Mouse (Mus musculus) fibroblast of lung, adult 2 months (primary cell): Measurements from ENCODE around the gene Dynlt1a.
"Not testable (repeated sequence)": the region's sequence is repeated elsewhere in the genome, so short reads cannot be mapped to it uniquely, and the experiment has no call there.

Experiments
- DNase-seq: peaks from one replicate; pipeline ENCODE4 v3.0.0-alpha.2; 2011; ENCODE audit warnings: low read depth

Gene Dynlt1a

DNA sequence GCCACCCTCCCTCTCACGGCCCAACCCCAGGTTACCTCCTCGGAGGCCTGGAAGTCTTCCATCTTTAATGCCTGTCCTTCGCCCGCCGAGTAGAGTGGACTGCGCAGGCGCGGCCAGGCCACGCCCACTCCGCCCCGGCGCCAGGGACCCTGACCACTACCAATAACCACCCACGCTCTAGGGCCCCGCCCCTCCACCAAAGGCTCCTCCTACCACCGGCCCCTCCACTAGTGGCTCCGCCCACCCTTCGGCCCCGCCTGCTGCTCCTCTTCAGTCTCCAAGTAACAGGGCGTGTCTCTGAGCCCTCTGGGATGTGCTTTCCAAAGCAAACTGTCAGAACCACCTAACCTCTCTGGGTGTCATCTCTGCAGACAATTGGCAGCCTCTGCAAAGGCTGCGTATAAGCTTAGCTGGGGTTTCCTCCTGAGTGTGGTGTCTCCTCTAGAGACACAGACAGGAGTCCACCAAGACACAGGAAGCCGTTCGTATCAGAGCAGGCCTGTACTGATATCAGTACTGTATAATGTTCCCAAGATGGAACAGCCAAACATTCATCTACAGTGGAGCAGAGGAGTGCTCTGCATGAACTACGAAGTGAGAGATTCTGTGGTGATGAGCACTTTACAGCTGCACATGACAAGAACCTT lies at the start of gene Dynlt1a:
Dynlt1a (minus strand) TSS at position 162 of the 647 bp plus-strand sequence.
- DNase-seq, result peak; percentile 47

DNA sequence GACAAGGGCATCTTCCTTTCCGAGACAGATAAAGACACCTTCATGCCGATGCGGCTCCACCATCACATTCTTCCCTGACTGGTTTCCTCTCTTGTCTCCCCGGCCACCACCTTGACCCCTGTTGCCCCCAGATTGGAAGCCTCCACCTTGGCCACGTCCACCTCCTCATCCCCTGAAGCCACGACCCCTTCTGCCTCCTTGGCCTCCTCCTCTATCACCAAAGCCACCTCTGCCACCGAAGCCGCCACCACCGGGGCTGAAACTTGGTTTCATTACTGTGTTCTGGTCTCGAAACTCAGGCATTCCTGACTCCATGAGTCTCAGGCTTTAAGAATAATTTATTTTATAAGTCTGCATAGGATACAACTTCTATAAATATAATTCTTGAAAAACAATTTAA lies 38.0 kb upstream of the Dynlt1a start:
- DNase-seq, result not testable (repeated sequence)

DNA sequence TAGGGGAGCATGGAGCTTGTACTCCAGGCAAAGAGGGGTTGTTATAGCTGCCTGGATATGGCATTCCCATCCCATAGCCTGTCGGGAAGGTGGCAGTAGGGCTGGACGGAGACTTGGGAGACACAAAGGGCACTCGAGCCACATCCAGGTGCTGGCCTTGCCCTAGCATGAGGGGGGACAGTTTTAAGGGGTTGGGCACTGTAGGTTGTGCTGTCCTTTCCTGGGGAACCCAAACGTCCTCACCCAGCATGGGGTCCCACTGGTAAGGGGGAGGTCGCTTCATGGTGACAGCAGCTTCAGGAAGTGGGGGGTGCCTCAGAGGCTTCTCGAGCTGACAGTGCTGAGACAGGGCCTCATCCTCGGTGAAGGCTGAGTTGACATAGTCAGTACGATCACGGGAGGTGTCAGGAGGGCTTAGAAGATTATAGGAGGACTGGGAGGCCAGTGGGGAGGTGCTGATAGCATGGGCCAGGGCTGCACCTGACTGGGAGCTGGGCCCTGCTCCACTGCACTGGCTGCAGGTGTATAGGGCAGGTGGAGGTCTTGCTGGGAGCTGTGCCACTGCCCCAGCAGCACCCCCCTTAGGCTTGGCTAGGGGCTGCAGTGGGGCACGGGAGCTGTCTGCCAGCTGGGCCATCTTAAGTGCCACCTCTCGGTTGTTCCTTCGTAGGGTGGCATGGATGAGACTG lies 25.4 kb upstream of the Dynlt1a start:
- not testable (repeated sequence) for DNase-seq

DNA sequence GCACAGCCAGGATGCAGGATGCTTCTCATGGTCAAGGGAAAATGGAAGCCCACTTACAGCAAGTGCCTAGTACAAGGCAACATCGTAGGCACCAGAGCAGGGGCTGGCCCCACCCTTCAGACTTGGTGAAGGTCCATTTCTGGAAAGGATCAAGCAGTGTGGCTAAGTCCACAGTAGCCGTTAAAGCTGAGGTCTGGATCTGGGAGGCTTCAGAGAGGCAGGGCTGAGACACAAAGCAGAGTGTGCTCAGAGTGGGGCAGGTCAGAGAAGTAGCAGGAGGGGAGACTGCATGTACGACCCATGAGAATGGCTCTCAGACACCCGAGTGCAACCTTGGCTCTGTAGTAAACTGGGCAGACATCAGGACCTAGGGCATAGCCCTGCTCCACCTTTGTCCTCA lies 11.7 kb upstream of the Dynlt1a start:
- not testable (repeated sequence) for DNase-seq

DNA sequence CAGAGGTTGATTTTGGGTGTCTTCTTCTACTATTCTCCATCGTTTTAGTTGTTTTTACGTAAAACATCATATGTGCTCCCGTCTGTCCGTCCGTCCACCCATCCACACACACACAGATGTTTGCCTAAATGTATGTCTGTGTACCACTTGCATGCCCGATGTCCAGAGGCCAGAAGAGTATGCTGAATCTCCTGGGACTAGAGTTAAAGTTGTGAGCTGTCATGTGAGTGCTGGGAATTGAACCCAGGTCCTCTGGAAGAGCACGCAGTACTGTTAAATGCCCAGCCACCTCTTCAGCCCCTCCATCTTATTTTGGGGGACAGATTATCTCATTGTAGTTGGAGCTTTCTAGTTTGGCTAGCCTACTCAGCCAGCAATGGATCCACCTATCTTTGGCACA lies 10.3 kb upstream of the Dynlt1a start:
- not testable (repeated sequence) for DNase-seq

DNA sequence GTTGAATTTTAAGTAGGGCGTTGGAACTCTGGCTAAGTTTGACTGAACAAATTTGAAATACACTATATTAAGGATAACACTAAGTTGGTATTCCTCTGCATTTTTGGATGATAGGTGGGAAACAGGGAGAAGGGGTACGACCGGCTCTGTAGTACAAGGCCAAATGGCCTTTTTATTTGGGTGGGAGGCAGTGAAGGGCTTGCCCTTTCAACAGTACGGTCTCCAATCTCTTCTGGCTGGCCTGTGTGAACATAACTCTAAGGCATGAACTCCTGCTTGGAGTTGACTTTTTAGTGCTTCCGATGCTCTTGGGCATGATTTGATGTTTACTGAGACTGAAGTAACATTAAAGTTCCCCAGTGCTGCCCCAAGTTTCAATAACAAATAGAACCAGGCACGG lies 8.2 kb upstream of the Dynlt1a start:
- DNase-seq, result not testable (repeated sequence)

DNA sequence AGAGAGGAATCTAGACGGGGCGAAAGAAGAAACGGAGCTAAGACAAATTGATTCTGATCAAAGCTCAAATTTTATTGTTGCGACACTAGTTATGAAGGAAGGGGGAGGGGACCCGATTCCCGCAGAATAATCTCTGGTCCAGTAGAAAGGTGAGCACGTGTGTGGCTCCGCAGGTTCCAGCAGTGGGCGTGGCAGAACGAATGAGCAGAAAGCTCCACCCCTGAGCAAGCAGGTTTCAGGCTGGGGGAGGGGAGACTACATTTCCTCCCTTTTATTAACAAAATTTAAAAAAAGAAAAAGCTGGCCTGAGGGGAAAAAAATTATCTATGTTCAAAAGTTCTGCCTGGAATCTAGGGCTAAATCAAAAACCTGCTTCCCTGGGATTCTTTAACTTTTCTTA lies 7.7 kb upstream of the Dynlt1a start:
- not testable (repeated sequence) for DNase-seq

DNA sequence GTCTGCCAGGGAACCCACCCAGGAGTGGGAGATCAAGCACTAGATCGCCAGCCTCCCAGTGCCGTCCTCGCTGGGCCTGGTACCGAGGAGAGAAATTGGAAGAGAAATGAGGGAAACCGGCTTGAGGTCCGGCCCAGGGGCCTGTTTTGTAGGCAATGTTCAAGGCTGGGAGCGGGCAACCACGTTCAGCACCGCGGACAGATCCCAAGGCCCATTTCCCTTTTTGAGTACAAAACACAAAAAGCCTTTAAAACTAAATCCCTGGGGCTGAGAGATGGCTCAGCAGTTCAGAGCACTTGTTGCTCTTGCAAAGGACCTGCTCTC lies 4.4 kb upstream of the Dynlt1a start:
- not testable (repeated sequence) for DNase-seq

DNA sequence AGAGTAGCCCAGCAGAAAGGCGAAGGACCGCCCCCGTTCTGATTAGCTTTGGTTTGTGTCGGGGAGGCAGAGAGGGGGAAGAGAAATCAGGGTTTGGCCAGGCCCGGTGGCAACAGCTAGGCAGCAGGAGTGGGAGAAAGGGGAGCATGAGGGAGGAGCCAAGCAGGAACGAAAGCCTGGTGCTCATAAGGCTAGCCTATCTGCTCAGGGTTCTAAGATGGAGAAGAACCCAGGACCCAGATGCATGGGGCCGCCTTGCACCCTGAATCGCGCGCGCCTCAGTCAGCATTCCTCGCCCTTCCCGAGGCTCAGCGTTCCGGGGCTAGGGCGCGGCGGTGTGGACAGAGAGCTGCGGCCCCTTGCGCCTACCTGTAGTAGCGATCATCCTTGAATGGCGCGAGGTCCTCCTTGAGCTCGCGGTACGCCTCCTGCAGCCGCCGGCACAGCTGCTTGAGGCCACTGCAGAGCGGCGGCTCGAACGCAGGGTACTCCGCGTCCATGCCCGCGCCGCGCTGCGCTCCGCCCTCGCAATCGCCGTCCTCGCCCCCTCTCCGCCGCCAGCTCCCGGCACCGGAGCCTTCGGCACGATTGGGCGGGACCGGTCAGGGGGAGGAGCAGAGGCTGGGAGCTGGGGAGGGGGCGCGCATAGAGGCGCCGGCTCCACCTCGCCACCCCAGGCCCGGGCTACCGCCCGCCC lies 3.9 kb upstream of the Dynlt1a start:
- DNase-seq, result not testable (repeated sequence)

DNA sequence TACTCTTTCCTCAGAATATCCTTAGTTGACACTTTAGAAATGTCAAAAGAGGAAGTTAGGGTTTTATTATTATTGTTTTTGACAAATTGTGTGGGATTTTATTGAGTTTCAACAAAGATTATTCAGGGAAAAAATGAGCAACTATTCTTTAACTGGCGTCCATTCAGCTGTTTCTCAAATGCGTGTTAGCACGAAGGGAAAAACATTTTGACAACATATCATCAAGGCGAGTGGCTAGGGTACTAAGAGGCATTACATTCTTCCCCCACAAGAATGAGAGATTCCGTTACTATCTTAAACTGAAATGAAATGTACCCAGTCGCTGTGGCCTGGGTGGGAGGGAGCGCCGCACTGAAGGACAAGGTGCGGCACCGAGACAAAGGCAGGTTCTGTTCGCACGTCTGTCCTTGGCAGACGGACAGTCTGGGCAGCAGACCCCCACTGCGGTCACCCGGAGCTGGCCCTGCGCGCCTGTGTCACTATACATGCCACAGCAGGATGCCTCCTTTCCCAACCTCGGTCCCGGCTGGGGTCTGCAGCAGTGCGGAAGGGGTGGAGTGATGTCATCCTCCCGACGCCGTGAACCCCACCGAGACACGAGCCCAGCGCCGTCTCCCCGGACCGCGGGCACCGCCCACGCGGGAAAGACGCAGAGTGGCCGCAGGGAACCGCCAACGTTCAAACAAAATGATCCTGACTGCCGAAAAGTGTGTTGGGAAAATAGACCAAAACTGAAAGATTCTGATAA lies 747 bp downstream of the Dynlt1a start:
- not testable (repeated sequence) for DNase-seq

DNA sequence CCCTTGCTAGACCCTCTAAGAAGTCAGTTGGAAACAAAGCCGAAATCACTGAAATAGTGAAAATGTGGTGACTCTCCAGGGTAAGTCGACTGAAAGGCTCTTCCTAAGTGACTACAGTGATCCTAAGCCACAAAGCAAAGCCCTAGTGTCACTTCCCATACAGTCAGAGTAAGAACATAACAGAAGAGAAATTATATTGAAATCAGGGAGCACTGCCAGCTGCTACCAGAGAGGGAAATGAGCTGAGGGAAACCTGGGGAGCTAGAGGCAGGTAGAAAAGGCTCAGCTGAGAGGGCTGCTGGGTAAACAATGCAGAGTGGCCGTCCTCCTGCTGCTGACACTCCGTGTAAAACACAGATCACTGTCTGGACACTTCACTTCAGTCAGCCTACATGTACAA lies 1.6 kb downstream of the Dynlt1a start:
- DNase-seq, result not testable (repeated sequence)

DNA sequence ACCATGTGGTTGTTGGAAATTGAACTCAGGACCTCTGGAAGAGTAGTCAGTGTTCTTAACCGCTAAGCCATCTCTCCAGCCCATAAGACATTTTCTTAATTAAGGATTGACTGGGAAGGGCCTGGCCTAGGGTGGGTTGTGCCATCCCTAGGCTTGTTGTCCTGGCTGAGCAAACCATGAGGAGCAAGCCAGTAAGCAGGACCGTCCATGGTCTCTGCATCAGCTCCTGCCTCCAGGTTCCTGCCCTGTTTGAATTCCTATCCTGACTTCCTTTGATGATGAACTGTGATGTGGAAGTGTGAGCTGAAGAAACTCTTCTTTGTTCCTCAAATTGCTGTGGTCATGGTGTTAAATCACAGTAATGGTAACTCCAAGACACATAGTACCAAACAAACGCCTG lies 2.8 kb downstream of the Dynlt1a start:
- DNase-seq, result not testable (repeated sequence)

DNA sequence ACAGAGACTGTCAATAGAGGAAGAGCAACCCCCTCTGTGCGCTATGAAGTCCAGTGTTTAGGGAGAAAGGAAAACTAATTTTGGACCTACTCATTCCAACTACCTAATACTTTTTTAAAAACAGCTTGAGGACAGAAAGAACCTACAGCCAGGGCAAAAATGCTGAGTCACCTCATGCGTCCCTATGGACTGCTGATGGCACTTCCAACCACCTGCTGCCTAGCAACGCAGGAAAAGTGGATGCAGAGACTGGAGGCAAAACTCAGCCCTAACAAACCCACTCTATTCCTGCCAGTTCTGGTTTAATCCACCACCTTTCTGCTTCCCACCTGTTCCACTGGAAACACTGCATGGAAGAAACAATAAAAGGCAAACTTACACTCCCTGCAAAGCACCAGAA lies 4.5 kb downstream of the Dynlt1a start:
- not testable (repeated sequence) for DNase-seq

DNA sequence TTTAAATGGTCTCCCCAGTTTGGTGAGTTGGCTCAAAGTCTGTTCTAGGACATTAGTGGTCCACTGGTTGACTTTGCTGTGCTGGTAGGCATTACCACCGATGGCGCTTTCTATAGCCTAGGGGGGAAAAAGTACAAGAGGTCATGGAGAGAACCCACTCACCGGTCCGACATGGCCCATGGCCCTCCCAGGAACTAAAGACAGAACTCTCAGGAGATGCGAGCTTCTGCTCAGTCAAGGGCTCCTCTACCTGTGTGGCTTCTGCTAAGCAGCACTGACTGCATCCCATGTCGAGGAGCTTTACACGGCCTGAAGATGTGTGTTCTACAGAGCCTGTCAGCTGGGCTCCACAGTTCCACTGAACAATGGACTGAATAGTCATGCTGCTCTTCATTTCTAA lies 5.6 kb downstream of the Dynlt1a start:
- DNase-seq, result not testable (repeated sequence)

DNA sequence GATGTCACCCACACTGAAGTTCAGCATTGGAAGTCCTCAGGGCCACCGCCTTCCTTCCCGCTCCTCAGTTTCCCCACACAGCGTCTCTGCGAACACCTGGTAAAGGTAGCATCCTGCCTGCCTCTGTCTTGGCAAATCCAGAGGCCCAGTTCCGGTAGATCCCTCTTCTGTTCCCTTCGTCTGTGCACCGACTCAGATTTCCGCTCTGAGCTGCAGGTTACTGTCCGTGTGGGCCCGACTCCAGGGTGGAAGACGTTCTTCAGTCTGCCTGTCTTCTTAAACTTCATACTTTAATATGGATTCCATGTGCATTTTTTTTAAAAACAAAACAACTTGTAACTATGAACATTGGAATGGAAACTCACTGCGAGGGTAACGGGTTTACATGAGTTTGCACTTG lies 10.8 kb downstream of the Dynlt1a start:
- not testable (repeated sequence) for DNase-seq

DNA sequence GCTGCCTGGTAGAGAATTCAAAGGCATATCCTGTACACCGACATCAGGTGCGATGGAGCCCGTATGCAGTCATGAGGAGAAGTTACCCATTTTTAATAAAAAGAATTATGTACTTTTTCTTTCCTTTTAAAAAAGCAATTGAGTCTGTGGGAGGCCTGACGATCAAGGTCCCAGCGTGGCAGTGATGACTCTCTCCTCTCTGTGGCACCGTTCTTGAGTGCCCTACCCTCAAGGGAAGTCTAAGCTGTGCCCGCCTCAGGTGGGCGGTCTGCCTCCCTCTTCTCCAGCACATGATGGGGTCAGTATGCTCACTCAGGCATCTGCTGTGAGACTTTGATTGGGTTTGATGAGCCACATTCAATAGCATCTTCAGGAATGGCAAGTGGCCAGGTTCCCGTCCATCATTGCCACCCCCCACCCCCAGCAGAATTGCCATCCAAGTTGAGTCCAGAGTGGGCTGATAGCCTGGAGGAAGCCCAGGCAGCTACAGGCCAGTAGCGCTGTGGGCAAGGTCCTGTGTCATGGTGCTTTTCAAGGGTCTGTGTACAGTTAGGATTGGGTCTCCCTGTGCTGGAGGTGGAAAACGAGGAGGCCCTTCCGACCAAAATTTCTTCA lies 11.5 kb downstream of the Dynlt1a start:
- DNase-seq, result not testable (repeated sequence)

DNA sequence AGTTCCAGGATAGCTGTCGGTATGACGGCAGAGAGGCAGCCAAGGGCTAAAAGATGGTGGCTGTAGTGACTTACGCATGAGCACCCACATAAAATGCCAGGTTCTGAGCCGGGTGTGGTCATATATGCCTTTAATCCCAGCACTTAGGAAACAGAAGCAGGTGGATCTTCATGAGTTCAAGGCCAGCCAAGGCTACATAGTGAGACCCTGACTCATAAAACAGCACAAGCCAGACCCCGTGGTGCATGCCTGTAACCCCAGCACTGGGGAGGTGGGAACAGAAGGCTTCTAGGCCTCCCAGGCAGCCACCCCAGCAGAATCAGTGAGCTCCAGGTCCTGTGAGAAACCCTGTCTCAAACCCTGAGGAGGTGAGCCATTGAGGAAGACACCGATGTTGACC lies 12.4 kb downstream of the Dynlt1a start:
- not testable (repeated sequence) for DNase-seq

DNA sequence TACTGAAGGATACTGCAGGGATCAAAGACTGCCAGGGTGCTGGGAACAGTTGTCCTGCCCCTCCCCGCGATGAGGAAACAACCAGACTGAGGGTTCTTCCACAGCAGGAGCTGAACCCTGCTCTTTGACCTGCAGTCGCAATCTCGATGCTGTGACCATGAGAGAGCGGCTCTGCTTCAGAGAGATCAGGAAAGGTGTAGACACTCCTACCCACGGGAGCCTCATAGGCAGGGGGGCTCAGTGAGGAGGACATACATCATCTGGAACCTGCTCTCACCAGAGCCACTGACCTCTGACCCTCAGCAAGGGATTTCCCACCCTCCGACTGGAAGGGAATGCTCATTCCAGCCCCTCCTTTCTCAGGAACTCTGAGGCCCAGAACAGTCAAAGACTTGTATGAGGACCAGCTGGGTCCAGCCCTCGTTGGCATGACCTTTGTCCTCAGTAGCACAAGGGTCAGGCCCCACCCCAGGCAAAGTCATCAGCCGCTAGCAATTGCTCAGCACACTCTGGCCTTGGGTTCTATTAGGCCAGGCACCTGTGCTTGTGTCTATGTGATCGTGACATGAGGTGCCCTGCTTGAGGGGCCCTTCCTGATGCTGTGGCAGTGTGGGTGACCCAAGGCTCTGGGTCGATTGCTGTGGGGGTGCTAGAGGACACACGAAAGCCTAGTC lies 17.0 kb downstream of the Dynlt1a start:
- DNase-seq, result not testable (repeated sequence)

DNA sequence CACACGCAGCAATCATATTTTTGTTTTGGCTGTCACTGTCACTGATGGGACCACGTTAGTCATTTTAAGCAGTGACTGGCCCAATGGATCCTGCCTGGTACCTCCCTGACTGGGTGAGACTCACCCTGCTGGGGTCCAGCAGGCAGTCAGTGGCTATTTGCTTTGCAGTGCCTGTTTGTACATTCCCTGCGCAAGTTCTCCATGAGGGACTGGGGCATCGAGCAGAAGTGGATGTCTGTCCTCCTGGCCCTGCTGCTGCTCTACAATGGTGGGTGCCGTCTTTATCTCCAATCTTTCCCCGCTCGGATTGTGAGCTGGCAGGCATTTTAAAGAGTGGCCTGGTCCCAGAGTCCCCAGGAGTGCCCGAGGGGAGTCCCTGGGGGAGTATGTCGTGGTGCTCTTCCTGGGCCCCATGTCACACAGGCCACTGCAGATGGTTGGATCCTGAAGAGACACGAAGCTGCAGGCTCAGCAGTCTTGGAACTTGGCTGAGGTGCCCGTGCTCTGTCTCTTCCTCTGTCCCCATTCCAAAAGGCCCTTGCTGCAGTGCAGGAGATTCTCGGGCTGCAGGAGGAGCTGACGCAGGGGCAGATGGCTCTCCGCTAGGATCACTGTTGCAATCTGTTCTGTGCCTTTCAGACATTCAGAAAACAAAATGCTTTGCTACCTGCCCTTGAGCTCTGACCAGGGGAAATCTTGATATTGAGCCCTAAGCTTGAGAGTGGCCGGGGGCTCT lies 20.1 kb downstream of the Dynlt1a start:
- DNase-seq, result not testable (repeated sequence)

DNA sequence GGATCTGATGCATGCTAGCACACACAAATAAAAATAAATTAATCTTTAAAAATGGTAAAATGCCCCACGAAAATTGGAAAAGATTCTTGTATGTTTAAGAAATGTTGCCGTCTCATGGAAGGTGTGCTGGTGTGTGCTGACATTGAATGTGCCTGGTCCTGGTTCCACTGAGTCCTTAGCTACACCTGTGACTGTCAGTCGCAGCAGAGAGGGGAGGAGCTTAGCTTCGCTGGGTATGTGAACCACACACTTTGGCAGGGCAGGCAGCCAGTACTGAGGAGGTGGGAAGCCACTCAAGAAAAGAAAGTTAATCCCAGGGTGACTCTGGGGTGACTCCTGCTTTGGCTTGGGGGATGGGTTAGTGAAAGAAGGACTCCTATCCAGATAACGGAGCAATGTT lies 23.4 kb downstream of the Dynlt1a start:
- DNase-seq, result not testable (repeated sequence)

DNA sequence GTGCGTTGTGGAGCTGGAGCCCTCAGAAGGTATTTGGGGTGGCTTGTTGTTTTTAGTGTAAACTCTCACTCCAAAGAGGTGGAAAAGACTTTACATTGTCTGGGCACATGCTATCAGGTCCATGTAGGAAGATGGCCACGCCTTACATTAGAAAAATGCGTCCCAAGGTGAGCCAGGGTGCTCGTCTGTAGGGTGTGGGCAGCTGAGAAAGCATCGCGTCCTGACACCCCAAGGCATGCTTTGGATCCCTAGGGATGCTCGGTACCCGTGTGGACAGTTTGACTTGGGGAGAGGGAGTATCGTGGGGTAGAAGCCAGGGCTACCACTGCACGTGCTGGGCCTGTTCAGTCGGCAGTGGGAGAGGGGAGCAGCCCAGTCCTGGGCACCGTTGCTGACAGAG lies 28.3 kb downstream of the Dynlt1a start:
- not testable (repeated sequence) for DNase-seq
